Mouse (Mus musculus): ENCODE results near the gene Sbsn.
"Not testable (repeated sequence)": the region's sequence is repeated elsewhere in the genome, so short reads cannot be mapped to it uniquely, and the experiment has no call there.

Gene Sbsn

GRCm38 (mm10) chr7:30751086-30751669, at the start of gene Sbsn:
TSS of gene Sbsn (plus strand) at chr7:30751471.
- no peak for DNase-seq

DNA sequence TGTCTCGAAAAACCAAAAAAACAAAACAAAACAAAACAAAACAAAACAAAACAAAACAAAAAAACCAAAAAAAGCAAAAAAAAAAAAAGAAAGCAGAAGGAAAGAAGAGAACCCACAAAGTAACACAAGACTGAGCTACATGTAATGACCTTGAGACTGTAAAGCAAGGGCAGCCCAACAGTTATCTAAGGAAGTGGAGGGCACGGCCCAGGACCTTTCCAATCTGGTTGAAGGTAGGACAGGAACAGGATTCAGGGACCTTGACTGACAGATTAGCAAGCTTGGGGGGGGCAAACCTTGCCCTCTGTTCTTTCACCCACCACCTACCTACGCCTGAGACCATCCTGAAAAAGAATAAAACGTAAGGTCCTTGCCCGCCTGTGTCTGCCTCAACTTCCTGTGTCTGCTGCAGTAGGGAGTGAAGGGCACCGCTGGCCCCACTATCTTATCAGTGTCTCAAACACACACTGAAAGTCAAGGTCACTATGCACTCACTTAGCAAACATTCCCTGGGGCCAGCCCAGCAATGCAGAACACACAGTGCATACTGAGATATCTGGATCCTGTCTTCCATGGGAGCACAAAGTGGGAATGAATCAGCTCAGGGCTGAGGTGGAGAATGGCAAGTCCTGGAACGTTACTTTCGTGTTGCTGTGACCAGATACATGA, 44.9 kb upstream of the Sbsn start:
- no peak for DNase-seq

GRCm38 (mm10) chr7:30707441-30707840, 43.8 kb upstream of the Sbsn start:
- DNase-seq: no peak

GRCm38 (mm10) chr7:30711942-30712341, 39.3 kb upstream of the Sbsn start, which contains the start of gene Atp4a:
TSS of gene Atp4a (plus strand) at chr7:30712209.
- peak; percentile 23 to 55 for DNase-seq

- DNase-seq: peak; percentile 38 to 68
Observed at GRCm38 (mm10) chr7:30717006-30717715, 34.1 kb upstream of the Sbsn start.

GRCm38 (mm10) chr7:30717716-30718046, 33.6 kb upstream of the Sbsn start:
- DNase-seq: no peak

DNA sequence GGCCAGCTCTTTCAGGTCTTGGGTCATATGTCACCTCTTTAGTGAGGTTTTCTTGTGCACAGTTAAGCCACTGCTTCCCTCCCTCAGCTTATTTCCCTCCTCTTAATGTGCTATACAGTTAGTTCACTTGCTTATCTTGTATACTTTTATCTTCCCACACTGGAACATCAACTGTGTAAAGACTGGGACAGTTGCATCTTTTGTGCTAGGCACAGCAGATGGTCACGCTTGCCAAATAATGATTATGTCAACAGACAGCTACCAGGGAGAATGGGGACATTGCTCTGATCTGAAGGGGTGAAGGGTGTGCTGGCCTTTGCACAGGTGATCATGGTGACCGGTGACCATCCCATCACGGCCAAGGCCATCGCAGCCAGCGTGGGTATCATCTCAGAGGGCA, 31.6 kb upstream of the Sbsn start:
- DNase-seq: no peak

GRCm38 (mm10) chr7:30721286-30721685, 30.0 kb upstream of the Sbsn start:
- no peak for DNase-seq

GRCm38 (mm10) chr7:30723274-30723953, 27.9 kb upstream of the Sbsn start:
- no peak for DNase-seq

GRCm38 (mm10) chr7:30728214-30728613, 23.1 kb upstream of the Sbsn start:
- DNase-seq: no peak

GRCm38 (mm10) chr7:30728739-30729395, 22.4 kb upstream of the Sbsn start:
- no peak for DNase-seq

DNA sequence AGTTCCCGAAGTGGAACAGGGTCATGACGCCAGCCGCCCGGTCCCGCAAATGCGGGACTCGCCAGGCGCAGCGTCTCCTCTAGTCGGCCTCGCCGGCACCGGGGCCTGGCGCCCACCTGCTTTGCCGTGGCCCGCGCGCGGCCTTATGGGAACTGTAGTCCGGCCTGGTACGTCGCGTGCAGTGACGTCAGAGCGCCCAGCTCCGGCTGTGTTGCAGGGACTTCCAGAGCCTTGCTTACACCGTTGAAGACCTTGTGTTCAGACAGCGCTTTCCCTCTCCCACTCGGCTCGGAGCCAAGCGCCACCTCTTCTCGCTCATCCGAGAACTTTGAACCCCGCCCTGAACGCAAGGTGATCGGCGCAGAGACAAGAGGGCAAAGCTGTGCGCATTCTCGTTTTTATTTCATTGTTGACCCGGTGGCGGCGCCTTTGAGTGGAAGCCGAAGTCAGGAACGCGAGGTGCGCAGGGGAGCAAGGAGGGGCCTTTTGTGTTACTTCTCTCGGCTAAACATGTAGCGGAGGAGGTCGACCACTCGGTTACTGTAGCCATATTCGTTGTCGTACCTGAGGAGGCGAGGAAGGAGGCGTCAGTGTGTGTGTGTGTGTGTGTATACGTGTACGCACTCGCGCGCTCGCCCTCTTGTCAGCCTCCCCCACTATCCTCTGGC, 21.7 kb upstream of the Sbsn start, which contains the start of gene Tmem147:
Gene Tmem147, minus strand, starts transcription at position 145 of the 668 bp plus-strand sequence.
- peak; percentile 98 to 99 for DNase-seq

- not testable (repeated sequence) for DNase-seq
Observed at GRCm38 (mm10) chr7:30730064-30730722, 21.1 kb upstream of the Sbsn start.

DNA sequence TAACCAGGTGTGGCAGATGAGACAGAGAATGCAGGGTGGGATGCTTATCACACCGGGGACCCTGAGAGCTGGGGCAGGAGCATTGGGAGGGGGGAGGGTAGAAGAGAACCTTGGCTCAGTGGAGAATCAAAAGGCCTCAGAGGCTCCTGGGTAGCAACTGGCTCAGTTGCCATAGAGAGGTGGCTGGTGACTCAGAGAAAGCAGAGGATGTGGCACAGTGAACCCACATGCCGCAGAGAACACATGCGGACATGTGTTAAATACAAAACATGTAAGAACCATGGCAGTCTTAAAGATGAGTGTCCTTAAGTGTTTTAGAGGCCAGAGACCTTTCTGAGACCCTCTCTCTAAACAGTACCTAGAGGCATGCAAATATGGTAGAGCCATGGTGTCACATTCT, 15.1 kb upstream of the Sbsn start:
- DNase-seq: no peak

GRCm38 (mm10) chr7:30742570-30742969, 8.7 kb upstream of the Sbsn start:
- not testable (repeated sequence) for DNase-seq

DNA sequence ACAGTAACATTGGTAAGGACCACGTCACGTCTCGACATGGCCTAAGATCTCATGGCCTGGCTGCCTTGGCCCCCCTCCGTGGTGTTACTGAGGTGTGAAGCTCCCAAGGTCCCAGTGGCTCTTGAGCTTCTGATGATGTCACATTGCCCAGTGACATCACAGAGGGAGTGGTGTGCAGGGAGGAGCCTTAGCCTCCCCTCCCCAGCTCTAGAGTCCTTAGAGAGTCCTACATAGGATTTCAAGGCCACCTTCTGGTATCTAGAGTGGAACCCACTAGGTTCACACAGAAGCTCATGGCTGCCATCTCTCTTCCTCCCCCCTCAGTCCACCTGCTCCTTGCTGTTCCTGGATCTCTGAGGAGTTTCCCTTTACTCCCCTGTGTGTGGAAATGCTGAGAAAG, 7.7 kb upstream of the Sbsn start, which contains the start of gene Gapdhs:
Gene Gapdhs, minus strand, starts transcription at position 65 of the 400 bp plus-strand sequence.
- not testable (repeated sequence) for DNase-seq

DNA sequence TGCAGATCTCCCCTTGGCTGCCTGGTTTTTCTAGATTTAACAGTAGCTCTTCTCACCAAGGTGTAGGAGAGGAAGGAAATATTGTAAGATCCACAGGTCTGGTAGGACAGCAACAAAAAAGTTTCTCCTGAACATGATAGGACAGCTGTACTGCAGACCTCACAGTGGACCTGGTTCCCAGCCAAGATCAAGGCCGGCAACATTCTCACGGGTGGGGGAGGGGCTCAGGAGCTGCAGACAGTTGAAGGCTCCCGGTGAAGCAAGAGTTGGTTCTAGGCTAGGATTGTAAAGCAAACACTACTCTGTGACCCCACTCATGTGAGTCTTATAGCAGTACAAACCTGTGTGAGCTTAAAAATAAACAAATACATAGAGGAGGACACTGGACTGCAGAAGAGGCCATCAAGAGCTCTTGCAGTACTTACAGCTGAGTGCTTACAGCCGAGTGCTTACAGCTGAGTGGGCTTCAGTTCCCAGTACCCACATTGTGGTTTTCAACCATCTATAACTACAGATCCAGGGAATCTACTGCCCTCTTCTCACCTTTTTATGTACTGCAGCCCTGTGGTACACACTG, 7.2 kb upstream of the Sbsn start:
- DNase-seq: peak; percentile 56 to 59

GRCm38 (mm10) chr7:30747525-30748204, 3.6 kb upstream of the Sbsn start:
- DNase-seq: no peak

GRCm38 (mm10) chr7:30749824-30750606, 1.3 kb upstream of the Sbsn start:
- DNase-seq: no peak

- DNase-seq: no peak
Observed at GRCm38 (mm10) chr7:30757001-30757400, 5.7 kb downstream of the Sbsn start.
